Mouse (Mus musculus) CD4-positive, CD25-positive, alpha-beta regulatory T cell, adult 4 months (primary cell): ENCODE measurements at regions not wholly inside any gene's neighbourhood (a gene's known extent, or its start where the extent isn't known, plus 50 kb on each side); places are given as distances from the start of the nearest gene placed in this dataset.

ENCODE experiments used
- ATAC-seq: one replicate; pipeline ENCODE4 v1.8.0; 2017

DNA sequence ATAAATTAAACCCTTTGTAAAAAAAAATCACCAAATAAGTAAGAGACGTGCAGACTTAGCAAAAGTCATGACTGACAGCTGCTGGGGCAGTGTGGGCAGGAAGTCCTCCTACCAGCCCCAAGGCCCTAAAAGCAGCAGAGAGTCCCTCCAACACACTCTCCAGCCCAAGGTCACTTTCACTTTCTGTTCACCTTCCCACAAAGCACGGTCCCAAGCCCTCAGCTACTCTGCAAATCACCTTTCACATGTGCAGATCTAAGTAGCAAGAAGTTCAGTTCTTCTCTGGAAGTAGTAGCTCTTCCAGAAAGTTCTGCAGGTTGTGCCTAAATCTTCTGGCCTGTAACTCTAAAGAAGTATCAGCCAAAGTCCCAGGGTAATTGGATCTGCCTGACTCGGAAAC lies 120.8 kb upstream of the Gm26657 start:
- ATAC-seq: peak; percentile 45

DNA sequence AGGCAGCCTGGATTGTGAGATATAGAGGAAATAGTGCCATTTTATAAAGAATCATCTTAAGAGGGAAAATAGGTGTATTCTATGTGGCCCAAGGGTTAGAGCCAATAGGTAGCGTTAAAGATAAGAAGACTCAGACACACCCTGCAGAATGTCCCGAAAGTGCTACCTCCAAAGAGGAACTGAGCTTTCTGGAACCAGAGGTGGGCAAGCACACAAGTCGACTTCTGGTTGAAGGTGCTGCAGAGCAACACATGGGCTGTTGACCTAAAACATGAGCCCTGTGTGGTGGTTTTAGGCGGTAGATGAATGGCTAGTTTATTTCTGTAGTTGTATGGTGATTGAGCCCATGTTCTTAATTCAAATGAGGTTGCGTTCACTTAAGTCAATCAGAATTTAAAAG lies 121.4 kb upstream of the Gm26657 start:
- no peak for ATAC-seq

DNA sequence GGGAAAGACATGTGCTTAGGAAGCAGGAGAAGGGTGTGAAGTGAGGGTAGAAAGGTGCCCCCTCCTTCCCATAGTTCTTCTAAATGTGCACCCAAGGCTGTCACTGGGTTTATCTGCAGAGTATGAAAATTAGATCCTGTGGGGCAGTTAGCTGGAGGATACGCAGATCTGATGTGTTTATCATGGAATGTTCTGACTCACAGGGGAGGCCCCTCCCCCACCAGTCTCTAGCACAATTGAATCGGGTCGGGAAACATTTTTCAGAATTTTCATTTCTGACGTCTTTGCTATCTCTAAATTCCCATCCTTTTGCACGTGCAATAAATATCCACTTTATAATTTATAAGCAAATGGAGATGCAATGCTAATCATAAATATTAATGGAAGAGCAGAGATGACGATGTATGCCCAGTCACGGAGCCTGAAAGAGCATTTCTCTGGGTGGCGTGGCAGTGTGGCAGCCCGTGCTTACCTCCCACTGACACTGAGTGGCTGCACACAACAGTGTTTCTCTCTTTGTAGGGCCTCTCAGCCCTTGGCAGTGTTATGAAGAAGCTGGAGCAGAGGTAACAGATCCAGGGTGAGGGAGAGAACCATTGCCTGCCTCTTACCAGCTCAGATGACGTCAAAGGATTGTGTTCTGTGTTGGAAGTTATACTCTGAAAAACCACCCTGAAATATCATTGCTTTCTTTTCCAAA lies 122.1 kb upstream of the Gm26657 start:
- no peak for ATAC-seq

DNA sequence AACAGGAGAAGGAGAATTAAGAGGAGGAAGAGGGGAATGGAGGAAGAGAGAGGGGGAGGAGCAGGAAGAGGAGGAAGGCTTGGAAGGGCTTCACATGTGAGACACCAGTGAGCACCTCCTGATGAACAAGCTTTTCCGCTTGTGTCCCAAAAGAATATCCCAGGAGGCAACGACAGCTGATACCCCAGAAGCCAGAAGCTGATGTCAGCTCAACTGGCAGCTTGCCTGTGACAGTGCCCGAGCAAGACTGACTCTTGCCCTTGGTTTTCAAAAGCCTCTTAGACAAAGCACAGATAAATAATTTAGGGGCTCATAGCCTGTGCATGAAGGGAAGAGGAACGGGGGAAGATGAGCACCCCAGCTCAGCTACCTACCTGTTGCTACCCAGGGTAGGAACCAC lies 127.5 kb upstream of the Gm26657 start:
- no peak for ATAC-seq

DNA sequence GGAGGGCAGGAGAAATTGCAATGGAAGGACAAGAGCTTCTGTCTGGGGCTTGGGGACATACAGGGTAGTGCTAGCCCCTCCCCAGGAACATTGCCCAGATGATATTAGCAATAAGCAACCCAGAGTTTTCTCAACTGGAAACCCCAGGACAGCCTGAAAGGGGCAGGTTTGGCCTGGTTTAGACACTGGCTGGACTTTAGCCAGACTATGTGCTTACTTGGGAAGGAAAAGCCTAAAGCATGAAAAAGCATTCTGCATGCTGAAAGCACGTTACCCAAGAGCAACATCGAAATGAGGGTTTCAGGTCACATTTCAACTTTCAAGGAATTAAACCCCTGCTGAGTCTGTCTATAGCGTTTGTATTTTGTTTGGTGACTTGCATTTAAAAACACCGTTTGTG lies 128.1 kb upstream of the Gm26657 start:
- no peak for ATAC-seq

DNA sequence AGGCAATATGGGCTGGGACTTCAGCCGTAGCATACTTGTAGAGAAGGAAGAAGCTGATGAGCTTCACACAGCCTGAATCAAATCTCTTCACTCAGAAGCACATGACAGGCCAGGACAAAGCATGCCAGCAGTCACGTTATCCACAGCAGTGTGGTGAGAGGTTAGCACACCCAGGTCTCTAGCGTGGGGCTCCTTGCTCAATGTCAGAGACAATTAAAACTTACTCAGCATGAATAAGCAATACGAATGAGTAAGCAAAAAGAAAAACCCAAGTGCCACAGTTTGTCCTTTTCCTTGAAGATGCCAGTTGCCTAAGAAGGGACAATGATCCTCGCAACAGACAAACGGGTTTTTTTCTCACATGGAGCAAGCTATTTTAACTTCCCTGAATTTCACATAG lies 129.6 kb upstream of the Gm26657 start:
- no peak for ATAC-seq

DNA sequence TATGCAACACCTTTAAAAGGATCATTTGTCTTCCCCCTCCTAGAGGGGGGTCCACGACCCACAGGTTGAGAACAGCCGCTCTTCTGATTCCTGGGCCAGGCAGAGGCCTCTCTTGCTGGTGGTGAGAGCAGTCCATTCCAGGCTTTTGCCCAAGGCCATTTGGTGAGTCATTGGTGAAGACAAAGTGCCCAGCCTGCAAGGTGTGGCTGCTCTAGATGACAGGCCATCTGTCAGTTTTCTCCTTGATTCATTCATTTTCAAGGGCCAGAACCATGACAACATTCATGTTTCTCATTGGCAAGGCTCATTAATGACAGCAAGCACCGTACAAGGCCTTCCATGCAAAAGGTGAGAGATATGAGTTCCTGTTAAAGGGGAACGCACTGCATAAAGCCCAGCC lies 131.2 kb upstream of the Gm26657 start:
- no peak for ATAC-seq

DNA sequence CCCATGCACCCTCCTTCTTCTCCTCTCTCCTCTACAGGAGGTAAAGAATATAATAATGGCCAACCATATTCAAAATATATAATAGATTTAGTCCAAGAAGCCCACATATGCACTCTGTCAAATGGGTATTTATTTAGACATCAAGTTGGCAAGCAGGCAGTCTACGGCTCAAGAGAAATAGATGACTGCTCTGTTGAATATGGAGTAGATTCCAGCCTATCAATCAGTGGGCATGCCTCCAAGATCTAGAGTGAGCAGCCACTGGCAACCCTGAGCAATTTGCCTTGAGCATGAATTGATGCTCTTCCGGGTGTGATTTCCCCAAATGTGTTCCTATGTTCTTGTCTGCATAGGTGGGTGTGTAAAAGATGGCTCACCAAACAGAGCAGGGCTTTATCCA lies 141.5 kb upstream of the Gm26657 start:
- no peak for ATAC-seq

DNA sequence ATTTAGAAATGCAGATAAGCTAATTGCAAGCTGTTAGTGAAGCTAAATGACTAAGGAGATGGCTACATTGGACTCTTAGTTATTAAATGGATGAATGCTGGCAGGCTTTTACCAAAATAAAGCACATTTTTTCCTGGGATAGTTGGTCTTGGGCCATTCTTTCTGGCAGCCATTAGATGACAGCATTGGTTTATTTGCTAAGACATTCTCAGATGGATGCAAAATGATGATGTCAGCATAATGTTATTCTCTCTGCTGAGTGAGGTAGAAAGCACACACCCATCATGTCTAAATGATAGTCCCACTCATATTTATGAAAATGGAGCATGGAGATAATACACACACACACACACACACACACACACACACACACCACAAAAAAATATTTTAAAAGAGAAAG lies 141.9 kb upstream of the Gm26657 start:
- ATAC-seq: no peak

DNA sequence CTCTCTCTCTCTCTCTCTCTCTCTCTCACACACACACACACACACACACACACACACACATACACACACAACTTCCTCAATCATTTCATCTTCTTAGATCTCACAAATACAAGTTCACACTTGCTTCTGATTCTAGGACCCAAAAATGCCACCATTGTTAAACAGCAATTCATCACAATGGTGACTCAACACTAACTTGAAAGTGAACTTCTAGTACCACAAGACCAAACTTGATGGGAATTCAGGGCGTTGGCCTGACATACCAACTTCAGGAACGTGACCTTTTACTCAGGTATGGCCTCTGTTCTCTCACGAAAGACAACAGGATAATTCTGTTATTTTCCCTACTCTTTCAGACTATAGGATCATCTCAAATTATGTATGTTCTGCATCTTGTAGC lies 157.5 kb upstream of the Gm26657 start:
- no peak for ATAC-seq

DNA sequence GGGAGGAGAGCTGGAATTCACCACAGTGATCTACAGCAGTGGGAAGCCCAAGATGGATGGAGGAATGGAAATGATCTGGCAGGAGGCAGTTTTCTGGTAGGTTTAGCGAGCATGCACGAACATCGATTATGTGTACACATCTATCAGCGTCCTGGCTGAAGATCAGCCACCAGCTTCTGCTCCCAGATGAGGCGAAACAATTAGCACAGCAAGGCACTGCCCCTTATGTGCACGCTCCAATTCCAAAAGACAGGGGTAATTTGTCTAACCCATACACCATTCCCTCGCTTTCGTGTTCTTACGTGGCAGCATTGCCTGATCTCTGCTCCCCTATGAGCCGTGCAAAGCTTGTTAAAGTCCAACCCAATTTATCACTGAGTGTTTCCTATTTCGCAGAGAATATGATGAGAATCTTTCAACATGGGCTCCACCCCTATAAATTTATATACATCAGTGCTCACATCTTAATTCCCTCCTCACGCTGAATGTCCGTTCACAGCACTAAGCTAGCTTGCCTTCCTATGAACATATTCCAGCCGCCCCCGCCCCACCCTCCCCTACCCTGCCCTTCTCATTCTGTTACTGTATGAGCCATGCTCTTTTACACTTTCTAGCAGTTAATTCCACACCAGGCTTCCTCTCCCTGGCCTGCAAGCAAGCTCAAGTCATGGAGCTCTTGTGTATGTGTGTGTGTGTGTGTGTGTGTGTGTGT lies 162.9 kb upstream of the Gm26657 start:
- no peak for ATAC-seq

DNA sequence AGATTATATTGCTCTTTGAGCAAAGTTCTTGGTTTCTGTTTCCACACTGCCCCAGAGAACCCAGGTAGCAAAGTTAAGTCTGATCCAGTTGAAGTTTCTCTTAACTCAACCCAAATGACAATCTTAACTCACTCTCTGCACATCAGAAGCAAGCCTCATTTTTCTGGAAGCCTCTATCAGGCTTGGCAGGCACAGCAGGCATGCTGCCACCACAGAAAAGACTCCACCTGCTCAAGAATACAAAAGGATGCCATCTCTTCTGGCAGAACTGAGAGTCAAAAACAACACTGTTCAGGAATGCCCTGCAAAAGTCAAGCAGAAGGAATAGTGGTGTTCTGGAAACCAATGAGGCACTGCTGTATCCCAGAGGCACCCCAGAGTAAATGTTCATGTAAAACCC lies 187.7 kb upstream of the Gm26657 start:
- no peak for ATAC-seq

DNA sequence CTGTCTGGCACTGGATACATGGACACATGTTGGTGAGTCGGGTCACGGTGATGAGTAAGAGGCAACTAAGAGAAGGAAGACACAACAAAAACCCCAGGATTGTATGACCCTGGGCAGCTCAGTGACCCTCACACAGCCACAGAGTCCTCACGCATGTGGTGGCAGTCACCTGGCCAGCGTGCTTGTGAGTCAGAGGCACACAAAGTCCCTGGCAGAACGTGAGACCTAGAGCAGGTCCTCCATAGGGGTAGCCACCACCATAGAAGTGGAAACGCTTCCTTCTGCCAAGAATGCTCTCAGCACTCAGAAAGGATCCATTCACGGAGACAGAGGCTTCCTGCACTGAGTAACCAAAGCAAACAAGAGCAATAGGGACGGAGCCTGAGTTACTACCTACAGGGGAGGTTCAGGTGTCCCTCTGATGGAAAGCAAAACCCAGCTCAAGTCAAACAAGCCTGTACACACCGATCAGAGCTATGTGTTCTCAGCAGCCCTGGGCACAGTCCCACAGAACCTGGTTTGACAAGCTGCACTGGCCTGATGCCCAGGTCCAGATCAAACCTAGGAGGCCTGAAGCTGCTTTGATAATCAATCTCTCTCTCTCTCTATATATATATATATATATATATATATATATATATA lies 206.4 kb upstream of the Gm26657 start:
- ATAC-seq: no peak

DNA sequence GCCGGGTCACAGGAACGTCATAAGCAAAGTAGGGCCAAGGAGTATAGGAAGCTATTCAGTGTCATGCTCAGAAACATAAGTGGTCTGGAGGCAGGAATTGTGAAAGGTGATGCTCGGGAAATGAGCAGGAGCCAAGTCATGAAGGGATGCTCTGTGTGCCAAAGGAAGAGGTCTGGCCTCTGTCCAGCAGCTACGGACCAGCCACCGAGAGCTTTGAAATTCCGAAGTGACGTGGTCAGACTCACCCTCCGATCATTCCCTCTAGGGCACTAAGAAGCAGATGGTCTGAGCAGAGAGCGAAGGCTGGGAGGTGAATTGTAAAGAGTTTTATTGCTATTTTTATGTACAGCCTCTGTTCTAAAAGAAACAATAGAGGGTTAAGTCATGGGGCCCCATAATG lies 206.9 kb upstream of the Gm26657 start:
- ATAC-seq: no peak

DNA sequence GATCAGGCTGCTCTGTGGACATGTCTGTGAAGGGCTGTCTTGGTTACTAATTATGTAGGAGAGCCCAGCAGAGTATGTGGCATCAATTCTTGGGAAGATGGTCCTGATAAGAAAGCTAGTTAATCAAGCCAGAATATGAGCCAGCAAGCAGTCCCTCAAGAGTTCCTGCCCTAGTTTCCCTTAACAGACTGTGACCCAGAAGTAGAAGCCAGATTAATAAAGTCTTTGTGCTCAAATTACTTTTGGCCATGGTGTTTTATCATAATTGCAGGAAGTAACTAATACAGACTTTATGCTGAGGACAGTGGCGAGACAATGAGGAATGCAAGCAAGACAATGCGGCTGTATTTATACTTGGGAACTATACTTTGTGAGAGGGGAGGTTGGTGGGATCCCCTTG lies 211.3 kb upstream of the Gm26657 start:
- no peak for ATAC-seq

DNA sequence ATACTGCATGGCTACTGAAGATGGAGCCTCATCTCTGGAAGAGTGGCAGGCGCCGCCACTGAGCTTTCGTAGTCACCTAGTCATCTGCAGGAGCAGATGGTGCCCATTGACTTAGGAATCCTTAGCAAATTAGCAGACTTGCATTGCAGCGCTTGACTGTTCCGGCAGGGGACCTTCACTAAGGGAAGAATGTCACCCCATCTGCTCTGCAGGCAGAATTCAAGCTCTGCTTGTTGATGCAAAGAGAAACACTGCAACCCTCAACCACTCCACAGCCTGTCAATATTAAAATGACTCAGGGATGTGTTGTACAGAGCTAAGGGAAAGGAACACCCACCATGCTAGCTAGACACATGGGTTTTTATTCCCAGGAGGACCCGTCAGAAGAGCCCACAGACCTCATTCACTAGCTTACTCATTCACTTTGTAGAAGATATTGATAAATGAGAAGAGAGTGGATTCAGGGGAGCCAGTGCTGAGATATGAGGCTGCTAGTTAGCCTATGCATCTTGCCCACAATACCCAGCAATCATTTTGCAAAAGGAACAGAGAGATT lies 215.4 kb upstream of the Gm26657 start:
- ATAC-seq: no peak

DNA sequence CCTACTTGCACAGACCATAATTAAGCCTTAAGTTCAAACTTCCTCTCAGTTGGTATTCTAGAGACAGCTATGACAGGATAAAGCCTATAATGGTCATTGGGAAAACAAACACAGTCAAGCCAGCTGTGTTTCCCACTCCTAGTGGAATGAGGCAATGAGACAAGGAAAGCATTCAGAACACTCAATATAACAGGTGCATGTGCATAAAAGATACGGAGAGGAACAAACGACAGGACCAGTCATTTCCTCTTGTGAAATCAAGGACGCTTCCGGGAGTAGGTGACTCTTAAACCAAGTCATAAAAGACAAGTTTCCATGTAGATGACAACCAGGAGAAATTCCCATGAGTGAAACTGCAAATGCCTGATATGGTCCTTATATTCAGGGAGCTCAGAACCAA lies 232.1 kb upstream of the Gm26657 start:
- ATAC-seq: no peak

DNA sequence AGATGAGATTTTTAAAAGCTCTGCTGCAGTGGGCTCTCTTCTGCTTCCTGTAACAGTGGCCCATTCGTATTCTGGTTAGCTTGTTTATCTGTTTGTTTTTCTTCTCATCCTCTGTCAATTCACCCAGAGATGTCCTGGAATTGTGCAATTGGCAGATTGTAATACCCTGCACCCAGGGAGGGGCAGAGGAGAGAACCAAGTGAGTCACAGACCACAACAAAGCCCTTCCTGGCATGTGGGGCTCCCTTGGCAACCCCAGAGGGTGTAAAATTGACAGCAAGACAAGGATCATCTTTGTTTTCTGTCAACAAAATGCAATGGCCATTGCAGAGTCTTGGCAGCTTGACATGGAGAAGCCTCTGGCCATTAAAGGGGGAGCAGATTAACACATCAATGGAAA lies 233.1 kb upstream of the Gm26657 start:
- ATAC-seq: no peak

DNA sequence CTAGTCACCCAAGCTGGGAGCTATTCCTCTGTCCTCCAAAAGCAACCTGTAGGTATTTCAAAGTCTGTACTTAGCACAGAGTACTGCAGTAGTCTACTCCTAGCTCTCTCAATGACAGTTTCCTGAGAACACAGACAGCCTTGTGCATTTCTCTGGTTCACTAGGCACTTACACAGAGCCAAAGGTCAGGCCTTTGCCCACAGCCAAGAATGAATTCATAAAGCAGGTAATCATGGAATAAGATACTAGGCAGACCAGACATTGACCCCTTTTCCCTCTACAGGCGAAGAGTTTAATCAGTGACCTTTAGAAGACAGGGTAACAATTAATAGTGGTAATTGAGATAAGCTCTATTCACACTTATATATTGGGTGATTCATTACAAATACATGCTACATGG lies 233.8 kb upstream of the Gm26657 start:
- ATAC-seq: no peak

DNA sequence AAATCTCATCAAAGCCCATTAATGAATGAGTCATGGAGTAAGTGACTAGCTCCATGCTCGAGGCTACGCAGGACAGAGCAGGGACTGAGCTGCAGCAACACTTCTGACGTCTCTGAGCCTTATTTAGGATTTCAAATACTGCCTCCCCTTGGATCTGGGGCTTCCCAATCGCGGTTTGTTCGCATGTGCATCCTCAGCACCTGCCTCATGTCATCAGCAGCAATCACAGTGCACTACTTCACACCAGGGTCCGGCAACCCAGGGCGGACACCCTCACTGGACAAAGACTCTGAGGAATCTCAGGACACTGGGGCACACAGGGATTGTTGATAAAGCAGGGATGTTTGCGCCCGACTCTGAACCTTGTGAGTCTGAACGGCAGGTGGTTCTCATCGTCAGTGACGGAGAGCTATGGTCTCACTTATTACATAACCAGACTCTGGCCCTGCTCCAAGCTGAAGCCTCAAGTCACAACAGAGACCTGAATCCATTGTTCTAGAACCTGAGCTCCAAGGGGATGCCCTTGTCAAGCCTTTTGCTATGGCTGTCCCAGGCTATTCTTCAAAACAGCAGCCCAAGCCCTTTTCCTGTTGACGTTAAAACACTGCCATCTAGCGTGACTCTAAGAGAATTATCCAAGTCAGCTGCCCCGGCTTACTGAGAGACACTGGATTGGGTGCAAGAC lies 247.2 kb upstream of the Gm26657 start:
- no peak for ATAC-seq

DNA sequence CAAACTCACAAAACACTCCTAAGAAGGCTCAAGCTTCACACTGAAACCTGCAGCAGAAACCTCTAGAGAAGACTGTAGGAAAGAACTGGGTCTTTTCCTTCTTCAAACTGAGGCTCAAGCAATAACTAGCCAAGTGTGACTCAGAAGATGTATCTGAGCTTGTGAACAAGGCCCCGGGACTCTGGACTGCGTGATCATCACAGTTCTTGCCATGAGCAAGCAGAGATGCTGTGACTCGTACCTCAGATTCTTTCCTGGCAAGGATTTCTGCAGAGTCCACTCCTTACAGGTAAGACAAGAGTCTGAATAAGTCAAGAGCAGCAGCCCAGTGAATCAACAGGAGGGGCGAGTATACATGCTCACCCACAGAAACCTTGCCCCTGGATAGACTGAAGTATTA lies 250.5 kb upstream of the Gm26657 start:
- no peak for ATAC-seq

DNA sequence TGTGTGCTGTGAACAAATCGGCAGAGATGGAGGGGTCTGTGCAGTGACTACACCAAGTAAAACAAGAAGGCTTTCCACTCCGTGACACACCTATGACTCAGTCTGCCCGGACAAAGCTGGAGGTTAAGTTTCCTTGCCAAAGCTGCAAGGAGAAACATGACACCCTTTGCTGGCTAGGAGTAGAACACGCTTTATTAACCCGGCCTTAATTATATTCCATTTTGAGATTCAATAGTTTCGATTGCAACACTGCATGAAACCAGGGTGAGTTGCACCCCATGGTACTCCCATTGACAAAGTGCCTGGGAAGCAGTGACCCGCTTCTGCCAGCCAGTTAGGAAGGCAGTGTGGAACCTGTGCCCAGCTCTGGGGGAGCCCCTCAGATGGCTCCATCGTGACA lies 256.2 kb upstream of the Gm26657 start:
- ATAC-seq: no peak

DNA sequence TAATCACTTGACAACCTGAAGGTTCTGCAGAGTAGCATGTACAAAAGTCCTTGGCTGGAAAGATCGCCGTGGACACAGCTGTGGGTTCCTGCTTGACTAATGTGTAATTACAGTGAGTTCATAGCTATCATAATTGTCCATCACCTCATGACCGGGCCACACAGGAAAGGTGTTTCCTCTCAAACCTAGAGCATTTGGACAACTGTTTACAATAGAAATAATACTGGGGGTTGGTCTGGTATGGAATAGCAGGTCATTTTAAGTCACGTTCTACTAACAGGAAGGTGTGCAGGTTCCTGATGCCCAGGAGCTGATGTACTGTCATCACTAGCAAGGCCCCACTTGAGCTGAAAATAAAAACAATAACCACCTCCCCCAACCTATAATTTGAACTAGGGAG lies 283.1 kb upstream of the Gm26657 start:
- ATAC-seq: no peak
